Mouse (Mus musculus) testis, postnatal 10 days (tissue): Measurements from ENCODE around the gene Slc25a54.

Experiments
- DNase-seq: peaks from one replicate; pipeline ENCODE4 v3.0.0; 2021; ENCODE audit warnings: low spot score

Slc25a54 gene

GRCm38 (mm10) chr3:109080169-109080568 is at the start of gene Slc25a54:
Gene Slc25a54, plus strand, starts transcription at chr3:109080469.
- no peak for DNase-seq

GRCm38 (mm10) chr3:109030817-109031216 is 49.5 kb upstream of the Slc25a54 start:
- DNase-seq, result no peak

- no peak for DNase-seq
These were observed 48.6 kb upstream of the Slc25a54 start for GRCm38 (mm10) chr3:109031626-109032025.

DNA sequence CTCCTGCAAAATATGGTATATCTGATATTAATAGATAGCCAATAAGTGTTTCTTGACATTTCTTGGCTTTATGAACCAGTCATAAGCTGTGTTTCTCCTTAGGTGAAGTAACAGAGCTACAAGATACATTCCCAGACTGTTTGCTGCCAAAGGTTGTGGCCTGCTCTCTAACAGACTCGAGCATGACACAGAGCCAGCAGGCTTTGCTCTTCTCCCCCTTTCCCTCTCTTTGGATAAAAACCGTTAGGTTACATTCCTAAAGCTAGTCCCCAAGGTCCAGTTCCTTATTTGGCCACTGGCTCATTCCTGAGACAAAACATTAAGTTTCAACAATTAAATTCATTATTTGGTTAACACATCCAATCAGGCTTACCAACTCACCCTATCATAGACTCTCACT is 48.0 kb upstream of the Slc25a54 start:
- no peak for DNase-seq

GRCm38 (mm10) chr3:109034411-109034810 is 45.9 kb upstream of the Slc25a54 start:
- no peak for DNase-seq

DNA sequence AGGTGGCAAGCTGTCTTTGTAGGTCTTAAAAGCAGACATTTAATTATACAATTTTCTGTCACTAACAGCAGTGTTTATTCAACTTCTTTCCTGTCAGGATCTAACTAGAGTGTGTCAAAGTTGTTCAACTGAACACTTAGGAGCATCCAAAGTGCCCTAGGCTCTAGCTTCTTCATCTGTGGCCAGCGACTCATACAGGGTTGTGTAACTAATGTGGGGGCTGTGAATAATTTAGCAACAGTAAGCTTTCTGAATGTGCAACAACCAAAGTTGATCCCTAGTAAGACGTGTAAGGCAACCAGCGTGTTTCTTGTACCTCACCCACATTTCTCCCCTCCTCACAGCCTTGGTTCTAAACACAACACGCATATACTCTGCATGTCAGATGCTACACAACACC is 39.4 kb upstream of the Slc25a54 start:
- no peak for DNase-seq

DNA sequence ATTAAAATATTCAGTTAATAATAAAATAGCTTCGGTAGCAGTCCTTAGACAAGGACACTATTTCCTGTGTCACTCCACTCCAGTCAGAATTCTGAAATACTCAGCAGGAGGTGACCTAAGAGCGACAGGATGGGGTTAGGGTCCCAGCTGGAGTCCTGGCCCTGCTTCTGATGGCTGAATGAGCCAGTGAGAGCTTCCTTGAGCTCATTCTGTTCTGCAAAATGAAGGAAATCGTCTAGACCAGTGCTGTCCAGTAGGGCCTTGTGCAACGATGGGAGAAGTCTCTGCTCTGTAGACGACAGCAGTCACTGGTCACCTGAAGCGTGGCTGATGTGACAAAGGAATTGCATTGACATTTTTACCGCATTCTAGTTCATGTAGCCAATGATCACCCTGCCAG is 36.9 kb upstream of the Slc25a54 start:
- no peak for DNase-seq

GRCm38 (mm10) chr3:109046428-109046827 is 33.8 kb upstream of the Slc25a54 start:
- no peak for DNase-seq

DNA sequence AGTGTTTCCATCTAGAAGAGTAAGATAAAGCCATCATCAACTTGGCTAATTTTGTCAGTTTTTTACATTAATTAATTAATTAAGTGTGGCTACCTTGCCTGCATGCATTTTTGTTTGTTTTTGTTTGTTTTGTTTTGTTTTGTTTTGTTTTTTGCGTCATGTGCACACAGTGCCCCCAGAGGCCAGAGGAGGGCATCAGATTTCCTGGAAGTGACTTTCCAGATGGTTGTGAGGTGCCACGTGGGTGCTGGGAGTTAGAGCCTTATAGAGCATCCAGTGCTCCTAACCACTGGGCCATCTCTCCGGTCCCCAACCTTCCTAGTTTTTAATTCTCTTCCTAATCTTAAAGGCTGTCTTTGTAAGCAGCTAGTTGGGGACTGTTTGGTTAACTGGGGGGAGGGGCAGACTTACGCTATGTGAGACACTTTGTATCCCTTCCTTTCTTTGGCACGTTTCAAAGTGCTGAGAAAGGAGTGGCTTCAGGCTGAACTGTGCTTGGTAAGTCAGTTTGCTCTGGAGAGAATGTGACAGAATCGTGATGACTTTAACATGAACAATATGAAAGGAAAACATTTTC is 32.5 kb upstream of the Slc25a54 start:
- DNase-seq, result no peak

- no peak for DNase-seq
These were observed 29.0 kb upstream of the Slc25a54 start for GRCm38 (mm10) chr3:109051056-109051945.

- no peak for DNase-seq
These were observed 28.3 kb upstream of the Slc25a54 start for GRCm38 (mm10) chr3:109051946-109052331.

DNA sequence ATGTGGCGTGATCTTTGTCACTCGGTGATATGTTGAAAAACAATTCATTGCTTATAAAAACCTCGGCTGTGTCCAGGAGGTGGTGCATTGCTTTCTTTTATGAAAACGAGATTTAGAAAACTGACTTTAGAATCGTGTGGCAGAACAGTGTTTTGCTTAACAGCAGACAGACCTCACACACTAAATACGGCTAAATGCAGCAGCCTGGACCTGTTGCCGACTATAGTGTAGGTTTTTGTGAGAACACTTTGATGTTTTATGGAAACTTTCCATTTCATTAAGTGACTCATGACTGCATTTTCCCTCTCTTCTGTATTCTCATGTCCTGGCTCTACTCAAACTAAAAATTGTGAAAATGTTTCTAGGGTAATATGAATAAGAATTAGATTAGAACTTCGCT is 20.4 kb upstream of the Slc25a54 start:
- DNase-seq, result no peak

DNA sequence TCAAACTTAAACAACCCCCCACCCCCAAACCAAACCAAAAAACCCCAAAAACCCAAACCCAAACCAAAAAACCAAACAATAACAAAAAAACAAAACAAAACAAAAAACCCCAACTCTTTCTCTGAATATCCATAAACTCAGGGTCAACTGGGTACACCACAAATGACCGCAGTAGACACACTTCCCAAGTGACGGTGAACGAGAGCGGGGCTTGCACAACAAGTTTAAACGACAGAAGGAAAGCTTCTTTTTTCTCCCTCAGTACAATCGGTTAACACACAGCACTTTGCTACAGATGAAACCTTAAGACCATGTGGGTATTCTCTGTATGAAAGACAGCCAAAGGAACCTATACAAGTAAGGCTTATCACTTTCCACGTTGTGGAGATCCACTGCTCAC is 17.9 kb upstream of the Slc25a54 start:
- no peak for DNase-seq

GRCm38 (mm10) chr3:109062989-109063388 is 17.3 kb upstream of the Slc25a54 start:
- DNase-seq, result no peak

DNA sequence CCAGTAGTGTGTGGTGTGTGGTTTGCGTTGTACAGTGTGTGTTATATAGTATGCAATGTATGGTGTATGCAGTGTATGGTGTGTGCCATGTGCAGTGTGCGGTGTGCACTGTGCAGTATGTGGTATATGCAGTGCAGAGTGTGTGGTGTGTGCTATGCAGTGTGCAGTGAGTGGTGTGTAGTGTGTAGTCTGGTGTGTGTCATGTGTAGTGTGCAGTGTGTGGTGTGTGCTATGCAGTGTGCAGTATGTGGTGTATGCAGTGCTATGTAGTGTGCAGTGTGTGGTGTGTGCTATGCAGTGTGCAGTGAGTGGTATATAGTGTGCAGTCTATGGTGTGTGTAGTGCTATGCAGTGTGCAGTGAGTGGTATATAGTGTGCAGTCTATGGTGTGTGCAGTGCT is 4.1 kb downstream of the Slc25a54 start:
- DNase-seq, result no peak

GRCm38 (mm10) chr3:109088460-109088859 is 8.2 kb downstream of the Slc25a54 start:
- no peak for DNase-seq

GRCm38 (mm10) chr3:109104702-109105101 is 24.4 kb downstream of the Slc25a54 start:
- no peak for DNase-seq

DNA sequence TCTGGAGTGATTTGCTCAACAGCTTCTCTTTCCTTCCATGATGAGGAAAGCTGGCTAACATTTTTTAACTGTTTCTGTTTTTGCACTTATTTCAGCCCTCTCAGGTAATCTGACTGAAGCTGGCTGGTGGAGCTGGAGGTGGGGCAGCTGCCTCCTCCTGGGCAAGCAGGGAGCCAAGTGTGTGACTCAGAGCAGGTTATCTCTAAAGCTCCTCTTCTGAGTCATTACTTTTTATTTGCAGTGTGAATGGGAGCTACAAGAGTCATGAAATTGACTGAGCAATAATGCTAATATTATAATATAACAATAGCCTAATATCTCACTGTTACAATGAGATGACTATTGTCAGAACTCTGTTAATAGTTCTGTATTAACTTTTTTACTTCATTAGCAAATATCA is 36.9 kb downstream of the Slc25a54 start:
- no peak for DNase-seq

DNA sequence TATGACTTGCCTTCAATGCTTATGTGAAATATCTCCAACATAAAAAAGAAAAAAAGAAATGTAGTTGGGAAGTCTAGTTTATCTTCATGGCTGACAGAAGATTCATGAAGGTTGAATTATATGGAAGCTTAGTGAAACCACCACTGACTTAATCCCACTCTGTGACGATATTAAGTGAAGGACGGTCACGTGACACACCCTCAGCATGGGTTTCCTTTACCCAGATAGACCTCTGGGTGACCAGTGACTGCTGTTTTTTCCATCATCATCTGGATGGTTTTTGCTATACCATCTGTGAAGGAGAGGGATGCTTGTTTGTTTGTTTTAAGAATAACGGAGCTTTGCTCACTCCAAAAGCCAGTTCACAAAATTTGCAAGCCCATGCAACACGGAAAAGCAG is 39.3 kb downstream of the Slc25a54 start:
- DNase-seq, result no peak

DNA sequence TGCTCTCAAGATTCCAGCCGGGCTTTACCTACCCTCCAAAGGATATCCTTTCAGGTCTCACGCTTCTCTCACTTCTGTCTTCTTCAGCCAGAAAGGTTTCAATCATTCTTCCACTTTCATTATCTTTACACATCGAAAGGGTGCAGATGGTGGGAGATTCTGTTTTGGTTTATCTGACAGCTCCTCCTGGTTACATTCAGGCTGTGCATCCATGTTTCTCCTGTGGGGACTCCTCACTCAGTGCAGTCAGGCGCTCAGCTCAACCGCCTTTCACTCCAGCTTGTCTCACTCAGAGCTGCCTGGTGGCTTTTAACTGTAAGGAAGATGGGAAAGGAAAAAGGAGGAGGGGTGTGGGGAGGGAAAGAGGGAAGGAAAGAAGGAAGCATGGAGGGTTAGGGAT is 39.7 kb downstream of the Slc25a54 start:
- no peak for DNase-seq

DNA sequence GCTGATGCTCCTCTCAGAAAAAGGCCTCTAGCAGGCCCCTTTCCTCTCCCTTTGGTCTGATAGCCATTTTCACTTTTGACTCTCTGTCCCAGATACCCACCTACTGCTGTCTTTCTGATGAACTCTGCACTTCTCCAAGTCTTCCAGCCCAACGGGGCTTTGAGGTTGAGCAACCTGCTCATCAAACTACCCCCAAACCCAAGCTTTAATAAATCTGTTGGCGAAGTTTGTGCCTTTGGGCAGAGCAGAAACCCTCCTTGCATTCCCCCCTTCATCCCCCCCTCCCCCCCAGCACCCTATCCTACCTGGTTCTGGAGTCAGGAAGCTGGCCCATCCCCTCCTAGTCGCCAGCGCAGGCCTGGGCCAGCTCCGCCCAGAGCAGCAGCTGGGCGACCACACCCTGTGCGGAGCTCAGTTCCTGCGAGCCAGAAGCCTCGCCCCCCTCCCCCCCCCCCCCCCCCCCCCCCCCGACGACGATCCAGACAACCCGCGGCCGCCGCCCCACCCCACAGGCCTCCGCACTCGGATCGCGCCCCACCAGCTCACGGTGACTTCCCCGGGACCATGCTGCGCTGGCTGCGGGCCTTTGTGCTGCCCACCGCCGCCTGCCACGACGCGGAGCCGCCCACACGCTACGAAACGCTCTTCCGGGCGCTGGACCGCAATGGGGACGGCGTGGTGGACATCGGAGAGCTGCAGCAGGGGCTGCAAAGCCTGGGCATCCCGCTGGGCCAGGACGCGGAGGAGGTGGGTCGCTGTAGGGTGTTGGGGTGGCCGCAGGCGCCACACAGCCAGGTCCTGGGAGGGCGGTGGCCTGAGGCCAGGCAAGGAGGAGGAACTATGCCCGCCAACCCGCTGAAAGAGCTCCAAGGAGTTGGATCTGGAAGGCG is 42.6 kb downstream of the Slc25a54 start, which contains the start of gene Slc25a24:
Gene Slc25a24, plus strand, starts transcription at position 509 of the 890 bp plus-strand sequence.
- DNase-seq, result peak; percentile 74

- peak; percentile 55 for DNase-seq
These were observed 43.3 kb downstream of the Slc25a54 start for GRCm38 (mm10) chr3:109123531-109123981.
